Mouse (Mus musculus) G1E (cell line): ENCODE results near the gene Serinc2. TPM values are rescaled to one million over a fixed set of nuclear protein-coding genes. Genes with fewer than 3 reads are reported as not detected.

ENCODE experiments used
- ATAC-seq: 2 replicates; pipeline ENCODE4 v1.8.0; 2016; ENCODE audit warnings: mild to moderate bottlenecking; ENCODE audit not compliant: insufficient number of reproducible peaks, poor library complexity, low FRiP score, severe bottlenecking; ENCODE audit errors: extremely low read depth
- DNase-seq: peaks from one replicate; pipeline ENCODE4 v3.0.0; 2012; ENCODE audit warnings: low spot score
- H3K27me3 ChIP-seq: 2 replicates; pipeline ENCODE4 v1.6.1; 2012; ENCODE audit warnings: mild to moderate bottlenecking, low read length, inconsistent platforms; ENCODE audit not compliant: insufficient read depth
- H3K36me3 ChIP-seq: replicated peaks from 2 replicates; pipeline ENCODE3; 2012; ENCODE audit warnings: mild to moderate bottlenecking, inconsistent platforms
- H3K4me1 ChIP-seq: 2 replicates; pipeline ENCODE4 v1.6.1; 2012; ENCODE audit warnings: low read depth, low read length, inconsistent platforms, mixed read lengths; ENCODE audit not compliant: insufficient read depth
- H3K4me3 ChIP-seq: 2 replicates; pipeline ENCODE4 v1.5.1; 2012; ENCODE audit warnings: low read depth, mild to moderate bottlenecking, inconsistent platforms, low read length, moderate library complexity, mixed read lengths
- H3K9me3 ChIP-seq: replicated peaks from 2 replicates; pipeline ENCODE4 v1.6.1; 2012; ENCODE audit warnings: inconsistent platforms
- CTCF ChIP-seq: IDR thresholded peaks from 2 replicates; pipeline ENCODE4 v1.5.1; 2012; ENCODE audit warnings: low read depth, low read length, inconsistent platforms, mixed read lengths
- GATA1 ChIP-seq: IDR thresholded peaks from 2 replicates; pipeline ENCODE4 v1.6.1; 2012; ENCODE audit warnings: borderline replicate concordance, low read length, inconsistent platforms, mixed read lengths
- GATA2 ChIP-seq: IDR thresholded peaks from 2 replicates; pipeline ENCODE4 v1.6.1; 2012; ENCODE audit warnings: low read depth, low read length, inconsistent platforms, borderline replicate concordance
- POLR2AphosphoS5 ChIP-seq: IDR thresholded peaks from 2 replicates; pipeline ENCODE4 v1.6.1; 2012; ENCODE audit warnings: low read depth, low read length, inconsistent platforms; ENCODE audit not compliant: insufficient replicate concordance
- TAL1 ChIP-seq: conservative IDR thresholded peaks from 2 replicates; pipeline ENCODE4 v1.6.1; 2012; ENCODE audit warnings: low read depth, low read length, inconsistent platforms, mixed read lengths
- polyA plus RNA-seq: library from polyadenylated mRNA; stranded (reverse); fragments of >175 nt; gene quantifications from 2 replicates; pipeline ENCODE4 v1.2.3, GENCODE M21; 2012
- total RNA-seq, 2 experiments: library from RNA; stranded (forward) in 1 of 2; stranded (reverse) in 1 of 2; fragments of 200-1000 nt in 1 of 2; fragments of >200 nt in 1 of 2; fragmentation: Nextera tagmentation in 1 of 2; gene quantifications; 2 replicates each; pipeline ENCODE4 v1.2.3; 2014 to 2017

The Serinc2 gene
- total and polyA plus RNA-seq, 3 experiments = not detected

DNA sequence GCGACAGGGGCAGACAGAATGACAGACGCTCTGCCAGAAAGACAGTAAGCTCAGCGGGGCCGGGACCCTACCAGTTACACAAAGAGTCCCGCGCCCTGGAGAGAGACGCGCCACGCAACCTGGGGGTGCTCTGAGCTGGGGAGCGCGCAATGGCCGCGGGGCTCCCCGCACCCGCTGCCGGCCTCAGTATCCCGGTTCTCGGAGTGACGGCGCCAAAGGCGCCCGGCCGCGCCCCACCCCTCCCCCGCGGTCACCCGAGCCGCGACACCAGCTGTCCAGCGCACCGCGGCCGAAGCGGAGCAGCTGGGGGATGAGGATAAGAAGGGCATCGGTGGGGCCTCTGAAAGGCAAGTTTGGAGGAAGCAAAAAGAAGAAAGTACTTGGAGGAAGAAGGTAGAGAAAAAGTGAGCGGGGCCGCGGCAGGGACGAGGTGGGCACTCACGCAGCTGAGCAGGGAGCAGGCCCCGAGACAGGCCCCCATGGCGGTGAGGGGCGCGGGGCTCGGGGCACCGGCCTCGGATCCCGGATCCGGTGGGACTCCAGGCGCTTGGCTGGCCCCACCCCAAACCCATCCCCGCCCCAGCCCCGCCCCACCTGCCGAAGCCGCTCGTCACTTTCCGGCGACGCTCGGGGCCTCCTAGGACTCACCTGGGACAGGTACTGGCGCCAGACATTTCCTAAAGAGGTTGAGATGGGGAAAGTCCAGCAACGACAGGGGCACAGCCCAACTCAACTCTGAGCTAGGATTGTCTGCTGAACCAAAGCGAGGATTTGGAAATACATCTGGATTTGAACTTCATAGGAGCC, 3.8 kb downstream of the Serinc2 start:
- Histone ChIP-seq H3K4me1 (no peaks in the 10 kb centered on the region), H3K36me3 (no peaks in the 10 kb centered on the region), H3K27me3 (peaks cover 44% of the 10 kb centered on the region), H3K4me3 (no peak overlapping the region), H3K9me3 (no peaks in the 10 kb centered on the region)
- no peak for TF ChIP-seq GATA1
- no peak for TF ChIP-seq GATA2
- TF ChIP-seq CTCF = no peak
- TF ChIP-seq TAL1 = no peak
- TF ChIP-seq POLR2AphosphoS5 = no peak
- DNase-seq (no peak), ATAC-seq (no peak)

DNA sequence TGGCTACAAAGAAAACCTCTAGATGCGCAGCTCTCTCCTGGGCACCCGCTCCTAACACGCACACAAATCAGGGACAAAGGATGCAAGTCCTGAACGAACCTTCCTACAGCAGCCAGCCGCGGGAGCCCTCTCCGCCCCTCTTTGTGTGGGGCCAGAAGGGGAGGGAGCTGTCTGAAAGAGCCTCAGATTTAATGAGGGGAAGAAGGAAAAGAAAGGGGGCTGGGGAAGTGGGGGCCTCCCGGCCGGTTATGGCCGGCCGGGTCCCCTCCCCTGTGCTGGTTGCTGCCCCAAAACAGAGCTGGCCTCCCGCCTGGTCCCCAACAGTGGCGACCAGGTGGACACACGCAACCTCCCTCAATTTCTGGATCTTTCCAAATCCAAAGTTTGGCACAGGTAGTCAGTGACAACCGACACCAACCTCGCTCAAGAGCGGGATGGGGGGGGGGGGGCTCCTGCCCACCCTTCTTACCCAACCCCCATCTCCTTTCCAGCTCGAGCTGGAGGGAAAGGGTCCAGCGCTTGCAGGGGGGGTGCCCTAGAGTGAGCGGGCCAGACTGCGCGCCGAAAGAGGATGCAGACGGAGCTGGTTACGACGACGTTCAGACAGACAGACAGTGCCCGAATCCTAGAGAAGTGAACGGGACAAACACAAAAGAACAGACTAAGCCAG, 4.5 kb downstream of the Serinc2 start:
- Histone ChIP-seq H3K4me3 (no peak overlapping the region), H3K9me3 (no peaks in the 10 kb centered on the region), H3K36me3 (no peaks in the 10 kb centered on the region), H3K27me3 (peaks cover 42% of the 10 kb centered on the region), H3K4me1 (no peaks in the 10 kb centered on the region)
- DNase-seq (no peak), ATAC-seq (no peak)
- no peak for TF ChIP-seq POLR2AphosphoS5
- no peak for TF ChIP-seq TAL1
- no peak for TF ChIP-seq GATA1
- no peak for TF ChIP-seq CTCF
- no peak for TF ChIP-seq GATA2

DNA sequence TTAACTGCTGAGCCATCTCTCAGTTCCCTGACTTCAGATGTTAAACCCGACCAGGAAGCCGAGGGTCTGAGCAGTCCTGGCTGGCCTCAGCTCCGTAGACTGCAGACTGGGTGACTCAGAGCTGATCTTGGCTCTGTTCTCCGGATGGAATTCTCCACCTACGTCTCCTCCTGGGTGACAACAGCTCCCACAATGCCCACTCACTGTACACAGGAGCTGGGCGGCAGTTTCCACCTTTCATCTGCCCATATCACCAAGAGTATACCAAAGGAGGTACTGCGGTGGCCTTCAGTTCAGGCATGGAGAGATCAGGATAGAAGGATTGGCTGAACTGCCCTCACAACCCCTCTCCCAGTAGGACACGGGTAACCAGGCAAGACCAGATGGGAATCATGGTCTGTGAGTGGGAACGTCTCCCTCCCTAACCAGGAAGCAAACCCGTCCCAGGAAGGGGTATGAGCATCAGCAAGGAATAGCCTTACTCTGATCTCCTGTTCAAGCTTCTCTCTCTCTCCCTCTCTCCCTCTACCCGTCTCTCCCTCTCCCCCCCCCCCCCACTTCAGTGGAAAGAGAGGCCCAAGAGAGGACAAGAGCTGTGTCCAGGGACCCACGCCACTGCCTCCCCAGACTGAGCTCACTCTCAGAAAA, 5.2 kb downstream of the Serinc2 start:
- Histone ChIP-seq H3K9me3 (no peaks in the 10 kb centered on the region), H3K4me1 (no peaks in the 10 kb centered on the region), H3K36me3 (no peaks in the 10 kb centered on the region), H3K27me3 (peaks cover 42% of the 10 kb centered on the region), H3K4me3 (no peak overlapping the region)
- TF ChIP-seq GATA2 (no peak), CTCF (no peak), POLR2AphosphoS5 (no peak)
- no peak for DNase-seq
- no peak for ATAC-seq

DNA sequence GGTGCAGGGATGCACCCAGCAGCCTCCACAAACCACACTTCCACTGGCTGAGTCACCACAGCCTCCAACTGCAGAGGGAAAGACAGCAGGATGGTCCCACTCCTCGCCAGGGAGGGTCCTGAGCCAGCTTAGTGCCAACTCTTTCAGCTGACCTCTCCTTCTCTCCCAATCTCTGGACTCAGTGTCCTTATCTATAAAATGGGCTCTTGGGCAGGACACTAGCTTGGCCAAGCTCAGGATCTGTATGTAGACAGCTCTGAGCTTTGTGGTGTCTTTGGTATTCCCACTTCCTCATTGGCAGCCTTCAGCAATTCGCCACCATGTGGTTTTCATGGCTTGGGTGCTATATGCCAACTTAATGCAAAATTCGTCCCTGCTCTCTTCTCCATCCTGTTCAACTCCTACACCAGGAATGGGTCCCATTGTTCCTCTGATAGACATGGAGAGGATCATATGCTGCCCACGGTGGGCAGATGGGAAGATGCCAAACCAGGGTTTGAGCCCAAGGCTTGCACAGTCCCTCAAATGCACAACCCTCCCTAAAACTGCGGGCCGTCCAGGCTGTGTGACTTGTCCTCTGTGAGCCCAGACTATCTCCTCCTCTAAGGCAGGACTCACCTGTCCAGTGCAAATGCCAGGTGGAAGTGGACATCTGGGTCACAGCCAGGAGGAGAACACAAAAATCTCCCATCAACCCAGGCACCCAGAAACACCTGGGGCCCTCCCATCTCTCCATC, 8.2 kb downstream of the Serinc2 start:
- no peaks in the 10 kb centered on the region for H3K36me3 ChIP-seq
- no peak for ATAC-seq
- H3K27me3 ChIP-seq = peaks cover 40% of the 10 kb centered on the region
- no peaks in the 10 kb centered on the region for H3K9me3 ChIP-seq
- H3K4me1 ChIP-seq = no peaks in the 10 kb centered on the region; the same call in 1 of the 2 replicates
- TF ChIP-seq GATA2 = no peak
- TF ChIP-seq GATA1 = no peak
- no peak for TF ChIP-seq POLR2AphosphoS5
- no peak for TF ChIP-seq TAL1
- no peak for TF ChIP-seq CTCF
- no peak for DNase-seq
- no peak overlapping the region for H3K4me3 ChIP-seq

DNA sequence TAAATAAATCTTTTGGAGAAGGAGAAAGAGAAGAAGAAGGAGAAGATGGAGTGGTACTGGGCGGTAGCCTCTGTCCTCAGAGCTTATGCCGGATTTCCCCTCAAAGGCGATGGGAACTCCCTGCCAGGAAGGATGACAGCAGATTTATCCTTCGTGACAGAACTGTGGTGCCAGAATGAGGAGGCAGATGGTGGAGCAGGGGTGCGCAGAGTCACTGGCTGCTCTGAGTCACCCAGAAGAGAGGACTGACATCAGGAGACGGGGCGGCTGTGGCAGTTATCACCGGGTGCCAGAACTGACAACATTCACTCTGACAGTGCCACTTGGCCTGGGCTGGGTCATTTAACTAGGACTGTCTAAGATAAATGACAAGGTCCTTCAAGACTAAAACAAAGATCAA, 8.9 kb downstream of the Serinc2 start:
- no peak for TF ChIP-seq CTCF
- TF ChIP-seq GATA1 = no peak
- TF ChIP-seq POLR2AphosphoS5 = no peak
- no peak for TF ChIP-seq GATA2
- no peak for TF ChIP-seq TAL1
- DNase-seq = no peak
- no peaks in the 10 kb centered on the region; the same call in 1 of the 2 replicates for H3K4me1 ChIP-seq
- no peak overlapping the region for H3K4me3 ChIP-seq
- ATAC-seq = no peak
- no peaks in the 10 kb centered on the region for H3K9me3 ChIP-seq
- H3K27me3 ChIP-seq = peaks cover 33% of the 10 kb centered on the region
- H3K36me3 ChIP-seq = no peaks in the 10 kb centered on the region

DNA sequence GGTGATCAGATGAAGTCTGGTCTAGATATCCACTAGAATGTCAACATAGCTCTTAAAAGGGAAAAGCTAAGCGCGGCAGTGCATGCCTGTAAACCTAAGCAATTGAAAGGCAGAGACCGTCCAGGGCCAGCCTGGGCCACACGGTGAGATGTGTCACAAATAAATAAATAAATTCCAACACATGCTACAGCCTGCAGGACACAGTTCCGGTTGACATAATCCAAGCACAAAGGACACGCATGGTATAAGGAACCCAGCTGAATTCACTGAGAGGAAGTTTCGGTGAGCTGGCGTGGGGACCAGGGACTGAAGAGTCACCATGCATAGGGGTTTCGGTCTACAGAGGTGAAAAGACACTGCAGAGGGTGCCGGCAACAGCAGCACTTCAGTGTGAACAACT, 10.3 kb downstream of the Serinc2 start:
- H3K36me3 ChIP-seq = no peaks in the 10 kb centered on the region
- no peaks in the 10 kb centered on the region for H3K9me3 ChIP-seq
- no peak for TF ChIP-seq POLR2AphosphoS5
- no peak for TF ChIP-seq CTCF
- TF ChIP-seq GATA2 = no peak
- TF ChIP-seq GATA1 = no peak
- TF ChIP-seq TAL1 = no peak
- H3K4me3 ChIP-seq = no peak overlapping the region
- DNase-seq (no peak), ATAC-seq (no peak)
- peaks cover 22% of the 10 kb centered on the region for H3K27me3 ChIP-seq
- no peaks in the 10 kb centered on the region; the same call in 1 of the 2 replicates for H3K4me1 ChIP-seq
